Mouse (Mus musculus) left cerebral cortex, postnatal 4 days (tissue): Measurements from ENCODE around the gene Sgsm2. TPM values are rescaled to one million over a fixed set of nuclear protein-coding genes. Genes with fewer than 3 reads are reported as not detected.

Source experiments
- DNase-seq: peaks from one replicate; pipeline ENCODE4 v3.0.0-alpha.2; 2022
- intact Hi-C: fragments of 180-260 bp; cut with DNase I; formaldehyde crosslinking; loops from one replicate; pipeline ENCODE4 v1.15.1; 2025
- total RNA-seq, 2 experiments: library from RNA; stranded (reverse); gene quantifications; 2 replicates each; pipeline ENCODE4 v1.2.3; 2021

Sgsm2 gene
- total RNA-seq, 2 experiments from 2014 or later, result 65.3 to 72.8 TPM

DNA sequence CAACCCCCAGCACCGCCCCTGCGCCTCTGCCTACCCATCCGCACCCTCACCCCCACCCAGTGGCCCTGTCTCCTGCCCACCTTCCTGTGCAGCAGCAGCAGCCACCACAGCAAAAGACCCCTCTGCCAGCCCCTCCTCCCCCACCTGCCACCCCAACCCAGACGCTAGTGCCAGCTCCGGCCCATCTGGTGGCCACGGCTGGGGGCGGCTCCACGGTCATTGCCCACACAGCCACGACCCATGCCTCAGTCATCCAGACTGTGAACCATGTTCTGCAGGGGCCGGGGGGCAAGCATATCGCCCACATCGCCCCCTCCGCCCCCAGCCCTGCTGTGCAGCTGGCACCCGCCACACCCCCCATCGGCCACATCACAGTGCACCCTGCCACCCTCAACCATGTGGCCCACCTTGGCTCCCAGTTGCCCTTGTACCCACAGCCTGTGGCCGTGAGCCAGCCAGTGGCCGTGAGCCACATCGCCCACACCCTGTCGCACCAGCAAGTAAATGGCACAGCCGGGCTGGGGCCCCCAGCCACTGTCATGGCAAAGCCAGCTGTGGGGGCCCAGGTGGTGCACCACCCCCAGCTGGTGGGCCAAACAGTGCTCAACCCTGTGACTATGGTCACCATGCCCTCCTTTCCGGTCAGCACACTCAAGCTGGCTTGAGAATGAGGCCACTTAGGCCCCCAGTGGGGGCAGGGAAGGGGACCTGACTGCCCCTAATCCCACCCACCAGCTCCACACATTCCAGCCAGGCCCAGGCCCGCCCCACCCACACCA lies 54.0 kb downstream of the Sgsm2 start:
- intact Hi-C loops, result no loop called here
- peak; percentile 84 for DNase-seq

DNA sequence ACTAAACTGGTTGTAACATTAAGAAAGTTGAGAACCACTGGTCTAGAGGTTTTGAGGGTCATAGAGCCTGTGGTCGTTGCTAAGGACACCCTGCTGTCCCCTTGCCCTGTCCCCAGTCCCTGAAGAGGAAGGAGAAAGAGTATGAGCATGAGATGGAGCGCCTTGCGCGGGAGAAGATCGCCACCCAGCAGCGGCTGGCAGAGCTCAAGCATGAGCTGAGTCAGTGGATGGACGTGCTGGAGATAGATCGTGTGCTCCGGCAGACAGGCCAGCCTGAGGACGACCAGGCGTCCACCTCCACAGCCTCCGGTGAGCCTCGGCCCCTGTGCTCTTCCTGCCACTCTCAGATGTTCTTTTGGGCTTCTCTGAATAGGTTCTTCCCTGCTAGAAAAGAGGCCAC lies 54.8 kb downstream of the Sgsm2 start:
- no peak for DNase-seq
- intact Hi-C loops, result no loop called here

DNA sequence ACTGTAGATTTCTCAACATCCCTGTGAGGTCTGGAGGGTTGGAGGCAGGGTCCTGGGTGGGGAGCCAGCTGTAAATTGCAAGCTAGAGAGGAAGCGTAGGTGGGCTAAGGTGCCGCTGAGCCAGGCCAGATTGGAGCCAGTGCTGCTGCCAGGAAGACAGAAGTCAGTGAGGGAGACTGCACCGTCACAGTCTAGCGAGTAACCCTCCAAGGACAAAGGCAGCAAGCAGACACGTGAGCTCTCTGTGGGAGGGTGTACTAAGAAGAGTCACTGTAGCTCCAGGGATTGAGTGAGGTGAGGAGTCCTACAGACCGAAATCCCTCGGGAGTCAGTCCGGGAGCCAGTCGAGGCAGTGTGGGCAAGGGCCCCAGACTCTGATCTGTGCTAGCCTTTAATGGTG lies 55.5 kb downstream of the Sgsm2 start:
- DNase-seq, result no peak
- intact Hi-C loops, result no loop called here

DNA sequence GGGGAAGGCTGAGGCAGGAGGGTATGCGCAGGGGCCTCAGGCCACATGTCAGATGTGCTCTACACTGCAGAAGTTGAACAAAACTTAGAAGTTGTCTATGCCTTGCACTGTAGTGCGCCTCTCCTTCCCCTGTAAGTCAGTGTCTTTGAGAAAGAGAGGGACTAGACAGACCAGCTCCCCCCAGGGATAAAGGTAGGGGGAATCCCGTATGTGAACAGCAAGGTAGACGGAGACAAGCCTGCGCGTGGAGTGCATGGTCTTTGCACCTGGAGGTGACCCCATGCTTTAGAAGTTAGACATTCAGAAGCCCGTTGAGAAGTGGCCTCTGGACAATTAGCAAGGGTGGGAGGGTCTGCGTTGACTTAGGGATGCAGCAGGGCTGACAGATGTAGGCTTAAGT lies 56.1 kb downstream of the Sgsm2 start:
- no peak for DNase-seq
- intact Hi-C loops, result no loop called here

DNA sequence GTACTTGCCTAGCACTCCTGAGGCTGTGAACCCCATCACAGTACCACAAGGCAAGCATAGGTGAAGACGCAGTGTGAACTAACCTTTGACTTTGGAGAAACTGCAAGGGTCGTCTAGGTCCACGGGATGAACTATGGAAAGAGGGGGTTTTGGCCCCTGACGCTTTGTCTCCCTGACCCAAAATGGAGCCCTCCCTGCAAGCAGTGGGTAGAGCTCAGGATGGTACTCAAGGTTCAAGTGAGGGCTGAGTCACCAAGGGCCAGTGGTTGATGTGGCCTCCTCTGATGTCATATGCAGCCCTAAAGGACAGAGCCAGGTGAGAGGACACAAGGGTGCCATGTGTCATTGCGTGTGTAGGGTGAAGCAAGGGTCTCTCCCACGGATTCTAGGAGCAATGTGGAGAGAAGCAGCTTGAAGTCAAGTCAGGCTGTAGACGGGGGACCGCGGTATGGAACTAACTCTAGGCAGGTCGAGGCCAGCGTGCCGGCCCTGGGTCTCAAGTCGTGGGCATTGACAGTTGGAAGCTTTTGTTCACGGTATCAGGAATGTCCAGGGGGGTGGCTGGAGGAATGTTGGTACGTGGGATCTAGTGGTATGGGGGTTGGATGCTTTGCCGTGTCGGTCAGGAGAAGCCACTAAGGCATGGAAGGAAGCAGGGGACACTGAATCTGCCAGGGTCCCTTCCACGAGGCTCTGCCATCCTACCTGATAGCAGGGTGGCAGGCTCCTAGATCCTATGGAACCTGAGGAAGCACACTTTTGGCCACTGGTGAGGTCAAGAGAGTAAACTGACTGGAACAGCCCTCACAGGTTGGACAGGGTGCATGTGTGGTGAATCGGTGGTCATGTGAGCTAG lies 56.8 kb downstream of the Sgsm2 start:
- DNase-seq, result no peak
- intact Hi-C loops, result no loop called here

DNA sequence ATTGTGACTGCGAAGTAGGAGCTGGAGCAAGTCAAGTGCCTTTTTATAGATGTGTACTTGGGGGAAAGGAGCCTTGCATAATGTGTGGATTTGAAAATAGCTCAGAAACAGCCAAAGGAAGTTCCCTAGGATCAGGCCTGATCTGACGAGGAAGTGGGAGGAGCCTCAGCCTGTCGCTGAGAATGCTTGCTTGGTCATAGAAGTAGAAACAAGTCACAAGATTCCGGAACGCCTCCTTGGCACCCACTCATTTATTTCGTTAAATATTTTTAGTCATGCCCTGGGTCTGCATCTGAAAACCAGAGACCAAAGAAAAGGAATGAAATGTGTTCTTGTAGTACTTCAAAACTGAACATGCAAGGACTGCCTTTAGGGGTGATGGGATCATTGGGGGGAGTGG lies 57.9 kb downstream of the Sgsm2 start:
- no peak for DNase-seq
- intact Hi-C loops, result no loop called here

DNA sequence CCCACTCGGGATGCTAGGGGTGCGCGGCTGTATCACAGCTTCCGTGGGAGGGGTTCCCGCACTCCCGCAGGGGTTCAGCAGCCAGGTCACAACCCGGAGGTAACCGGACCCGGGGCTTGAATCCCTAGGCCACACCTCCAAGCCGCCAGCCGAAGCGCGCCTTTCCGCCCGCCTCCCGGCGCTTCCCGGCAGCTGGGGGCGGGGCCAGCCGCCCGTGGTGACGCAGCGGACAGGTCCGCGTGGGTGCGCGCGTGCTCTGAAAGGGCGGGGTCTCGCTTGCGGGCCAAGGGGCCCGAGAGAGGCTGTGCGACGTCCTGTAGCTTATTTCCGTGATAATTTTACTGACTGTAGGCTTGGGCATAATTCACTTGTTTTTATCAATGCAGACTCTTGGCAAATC lies 58.4 kb downstream of the Sgsm2 start:
- intact Hi-C loops, result no loop called here
- DNase-seq, result peak; percentile 85

DNA sequence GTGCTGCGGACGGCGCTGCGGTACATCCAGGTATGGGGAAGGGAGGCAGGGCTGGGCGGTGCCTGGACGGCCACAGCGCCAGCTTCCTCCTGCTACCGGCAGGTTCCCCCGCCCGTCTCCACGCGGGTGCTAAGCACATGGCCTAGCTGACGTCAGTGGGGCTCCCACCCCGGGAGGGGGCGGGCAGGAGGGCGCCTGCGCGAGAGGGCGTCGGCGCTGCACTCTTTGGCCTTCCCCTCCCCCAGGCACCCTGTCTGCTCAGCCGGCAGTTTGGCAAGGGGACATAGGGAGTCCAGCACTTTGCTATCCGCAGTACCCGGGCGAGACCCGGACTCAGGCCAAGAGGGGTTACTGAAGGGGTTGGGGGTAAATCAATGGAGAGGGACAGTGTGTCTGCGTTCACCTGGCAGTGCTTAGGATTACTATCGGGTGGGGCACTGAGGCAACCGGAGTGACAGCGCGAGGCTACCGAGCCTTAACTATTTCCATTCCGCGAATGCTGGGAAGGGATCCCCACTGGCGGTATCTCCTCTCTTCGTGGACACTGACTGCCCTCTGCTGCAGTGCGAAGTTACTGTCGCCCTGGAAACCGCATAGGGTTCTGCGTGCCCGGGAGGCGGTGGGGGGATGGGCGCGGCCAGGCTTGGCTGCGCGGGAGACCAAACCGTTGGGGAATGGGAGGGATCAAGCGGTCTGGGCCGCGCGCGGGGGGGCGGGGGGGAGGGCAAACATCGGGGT lies 59.0 kb downstream of the Sgsm2 start:
- peak; percentile 86 for DNase-seq
- intact Hi-C loops, result no loop called here

DNA sequence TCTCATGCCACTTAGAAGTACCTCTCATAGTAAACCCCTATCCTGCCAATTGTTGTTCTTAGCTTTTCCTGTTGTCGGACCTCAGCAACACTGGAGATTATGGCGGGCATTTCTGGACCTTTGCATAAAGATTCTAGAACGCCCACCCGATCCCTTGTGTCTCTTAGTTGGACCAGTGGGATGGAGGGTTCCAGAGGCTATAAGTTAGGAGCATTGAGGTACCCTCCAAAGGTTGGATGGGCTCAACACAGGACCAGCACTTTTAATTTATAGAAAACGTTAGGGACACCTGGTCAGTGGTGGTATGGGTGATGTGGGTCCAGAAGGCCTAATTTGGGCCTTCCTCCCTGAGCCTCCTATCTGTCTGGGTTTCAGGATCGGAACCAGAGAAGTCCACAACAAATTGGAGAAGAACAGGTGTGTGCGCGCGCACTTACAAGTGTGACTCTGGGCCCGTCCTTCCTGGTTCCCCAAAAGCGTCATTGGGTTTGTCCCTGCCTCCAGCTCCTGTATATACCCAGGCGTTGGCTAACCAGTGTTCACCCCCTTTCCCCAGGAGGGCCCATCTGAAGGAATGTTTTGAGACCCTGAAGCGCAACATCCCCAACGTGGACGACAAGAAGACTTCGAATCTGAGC lies 59.7 kb downstream of the Sgsm2 start:
- DNase-seq, result no peak
- intact Hi-C loops, result no loop called here

DNA sequence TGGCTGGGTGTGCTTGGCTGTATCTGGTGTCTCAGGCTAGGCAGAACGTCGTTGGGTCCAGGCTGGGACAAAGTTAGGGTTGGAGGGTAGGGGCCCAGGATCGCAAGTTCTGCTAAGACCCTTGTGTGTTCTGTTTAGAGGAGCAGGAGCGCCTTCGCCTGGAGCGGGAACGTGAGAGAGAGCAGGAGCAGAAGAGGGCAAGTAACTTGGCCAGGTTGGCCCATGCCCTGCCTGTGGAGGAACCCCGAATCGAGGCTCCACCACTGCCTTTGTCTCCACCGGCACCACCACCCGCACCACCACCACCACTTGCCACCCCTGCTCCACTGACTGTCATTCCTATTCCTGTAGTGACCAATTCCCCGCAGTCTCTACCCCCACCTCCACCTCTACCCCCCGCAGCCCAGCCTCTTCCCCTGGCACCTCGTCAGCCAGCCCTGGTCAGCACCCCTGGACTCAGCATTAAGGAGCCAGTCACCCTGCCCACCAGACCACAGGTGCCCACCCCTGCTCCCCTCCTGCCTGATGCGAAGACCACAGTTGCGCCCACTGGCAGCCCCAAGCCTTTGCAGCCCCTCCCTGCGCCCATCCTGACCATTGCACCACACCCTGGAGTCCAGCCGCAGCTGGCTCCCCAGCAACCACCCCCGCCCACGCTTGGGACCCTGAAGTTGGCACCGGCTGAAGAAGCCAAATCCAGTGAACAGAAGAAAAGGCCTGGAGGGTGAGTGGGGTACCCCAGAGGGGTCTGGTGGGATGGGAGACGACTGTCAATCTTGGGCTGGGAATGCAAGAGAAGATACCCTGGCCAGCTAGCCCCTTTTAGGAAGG lies 60.4 kb downstream of the Sgsm2 start:
- no peak for DNase-seq
- intact Hi-C loops, result no loop called here

DNA sequence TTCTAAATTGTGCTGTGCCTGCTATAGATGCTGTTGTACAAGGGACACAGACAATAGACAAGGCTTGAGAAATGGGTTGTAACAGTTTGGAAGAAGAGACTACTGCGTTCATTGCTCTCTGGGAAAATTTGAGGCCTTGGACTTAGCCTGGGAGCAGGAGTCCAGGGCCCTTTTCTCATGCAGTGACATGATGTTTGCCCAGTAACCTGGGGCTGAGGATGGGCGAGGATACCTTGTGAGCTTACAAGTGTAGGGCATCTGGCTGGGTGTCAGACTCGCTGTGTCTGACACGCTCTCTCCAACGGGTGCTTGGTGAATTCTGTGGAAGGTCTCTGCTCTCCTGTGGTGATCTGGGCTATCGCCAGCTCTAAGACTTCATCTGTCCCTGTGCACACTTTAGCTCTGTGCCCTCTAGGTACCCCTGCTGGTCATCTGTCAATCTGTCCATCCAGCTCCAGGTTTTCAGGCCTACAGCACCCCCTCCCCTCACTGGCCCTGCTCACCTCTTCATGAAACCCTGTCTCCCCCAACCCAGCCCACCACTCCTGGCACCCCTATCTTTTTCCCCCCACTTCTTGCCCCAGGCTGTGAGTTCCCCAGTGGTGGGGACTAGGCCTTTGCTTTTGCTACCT lies 61.2 kb downstream of the Sgsm2 start:
- DNase-seq, result no peak
- intact Hi-C loops, result no loop called here

DNA sequence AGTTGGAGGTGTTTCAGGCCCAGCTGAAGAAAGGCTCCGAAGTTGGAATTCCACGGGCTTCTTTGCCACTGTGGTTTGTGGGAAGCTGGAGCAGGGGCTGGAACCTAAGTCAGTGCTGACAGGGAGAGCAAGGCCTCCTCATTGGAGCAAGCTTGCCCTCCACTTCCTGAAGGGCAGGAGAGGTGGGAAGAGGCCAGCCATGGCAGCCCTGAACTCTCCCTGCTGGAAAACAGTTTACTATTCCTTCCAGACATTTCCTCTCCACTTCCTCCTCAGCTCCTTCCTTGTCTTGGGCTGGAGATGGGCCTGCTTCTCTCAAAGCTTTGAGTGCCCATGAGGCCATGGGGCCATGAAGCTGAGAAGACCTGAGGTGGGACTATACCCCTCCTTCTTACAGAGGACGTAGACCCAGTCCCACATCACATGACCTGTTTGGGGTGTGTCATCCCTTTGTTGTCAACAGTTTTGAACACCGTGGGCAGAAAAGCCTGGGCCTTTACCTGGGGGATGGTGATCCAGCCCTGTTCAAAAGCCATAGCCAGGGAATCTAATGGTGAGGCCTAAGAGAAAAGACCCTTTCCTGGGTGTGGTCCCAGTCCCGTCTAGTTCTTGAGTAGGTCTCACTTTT lies 62.1 kb downstream of the Sgsm2 start:
- DNase-seq, result no peak
- intact Hi-C loops, result no loop called here

DNA sequence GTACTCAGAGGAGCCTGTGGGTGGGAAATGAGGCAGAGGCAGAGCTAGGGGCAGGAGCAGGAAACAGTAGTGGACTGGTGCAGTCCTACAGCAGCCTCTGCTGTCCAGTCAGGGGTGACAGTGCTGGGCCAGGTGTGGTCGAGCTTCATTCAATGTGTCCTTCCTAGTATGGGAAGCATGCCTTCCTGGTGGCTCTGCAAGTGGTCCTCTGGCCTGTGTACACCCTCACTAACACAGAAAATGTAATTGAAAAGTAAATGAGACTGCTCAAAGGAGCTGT lies 62.6 kb downstream of the Sgsm2 start:
- intact Hi-C loops, result no loop called here
- DNase-seq, result no peak

DNA sequence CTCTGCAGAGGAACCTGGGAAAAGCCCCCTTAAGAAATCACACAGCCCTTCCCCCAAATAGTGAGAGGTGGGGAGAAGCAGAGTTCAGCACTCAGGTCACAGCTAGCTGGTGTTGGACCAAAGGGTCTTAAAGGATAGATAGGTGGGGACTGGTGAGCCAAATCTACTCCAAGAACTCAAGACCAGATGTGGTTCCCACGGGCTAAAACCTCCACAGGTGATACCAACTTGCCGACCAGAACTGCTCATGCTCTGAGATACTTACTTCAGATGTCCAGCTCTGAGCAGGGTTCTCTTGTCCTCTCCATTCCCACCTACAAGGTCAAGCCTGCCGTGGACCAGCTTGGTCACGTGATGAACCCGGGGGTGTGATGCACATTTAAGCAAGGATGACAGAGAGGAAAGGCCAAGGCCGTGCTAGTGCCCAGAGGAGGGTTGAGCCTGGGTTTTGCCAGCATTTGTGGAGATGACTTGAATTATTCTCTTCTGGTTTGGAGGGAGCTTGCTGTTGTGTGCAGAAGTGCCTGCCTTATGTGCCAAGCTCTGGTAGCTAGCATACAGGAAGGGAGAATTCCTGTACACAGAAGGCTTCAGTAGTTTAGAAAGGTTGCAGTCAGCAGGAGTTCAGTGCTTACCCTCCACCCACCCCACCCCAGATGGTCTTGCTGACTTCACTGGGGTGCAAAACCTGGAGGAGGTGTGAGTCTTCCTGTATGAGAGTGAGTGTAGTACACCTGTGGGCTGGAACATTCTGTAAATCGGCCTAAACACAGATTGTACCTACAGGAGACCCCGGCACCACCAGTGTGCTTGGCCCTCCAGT lies 63.1 kb downstream of the Sgsm2 start:
- no peak for DNase-seq
- intact Hi-C loops, result no loop called here

DNA sequence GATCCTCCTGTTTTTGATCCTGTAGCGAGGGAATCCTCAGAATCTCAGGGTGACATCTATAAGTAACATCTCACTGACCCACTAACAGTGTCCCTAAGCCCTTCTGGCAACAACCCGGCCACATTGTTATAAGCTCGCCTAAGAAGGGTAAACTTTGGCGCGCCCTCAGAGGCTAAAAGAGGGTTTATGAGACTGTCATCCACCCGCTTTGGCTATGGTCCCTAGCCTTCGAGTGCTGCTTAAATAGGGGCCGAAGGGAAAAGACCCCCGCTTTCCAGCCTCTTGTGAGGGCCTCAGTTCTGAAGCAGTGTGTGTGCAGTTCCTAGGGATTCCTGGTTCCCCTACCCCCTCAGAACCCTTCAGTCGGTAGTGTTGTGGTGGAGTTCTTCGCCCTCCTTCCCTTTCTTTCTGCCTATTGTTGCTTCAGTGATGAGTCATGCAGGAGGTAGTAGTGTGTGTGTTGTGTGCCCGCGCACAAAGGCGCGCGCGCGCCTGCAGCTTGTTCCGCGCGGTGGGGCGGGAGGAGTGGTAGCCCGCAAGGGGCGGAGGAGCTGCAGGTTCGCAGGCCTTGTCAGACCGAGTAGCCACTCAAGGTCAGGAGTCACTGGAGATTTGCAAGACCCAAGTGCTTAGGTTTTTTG lies 64.2 kb downstream of the Sgsm2 start:
- intact Hi-C loops, result no loop called here
- peak; percentile 59 for DNase-seq

DNA sequence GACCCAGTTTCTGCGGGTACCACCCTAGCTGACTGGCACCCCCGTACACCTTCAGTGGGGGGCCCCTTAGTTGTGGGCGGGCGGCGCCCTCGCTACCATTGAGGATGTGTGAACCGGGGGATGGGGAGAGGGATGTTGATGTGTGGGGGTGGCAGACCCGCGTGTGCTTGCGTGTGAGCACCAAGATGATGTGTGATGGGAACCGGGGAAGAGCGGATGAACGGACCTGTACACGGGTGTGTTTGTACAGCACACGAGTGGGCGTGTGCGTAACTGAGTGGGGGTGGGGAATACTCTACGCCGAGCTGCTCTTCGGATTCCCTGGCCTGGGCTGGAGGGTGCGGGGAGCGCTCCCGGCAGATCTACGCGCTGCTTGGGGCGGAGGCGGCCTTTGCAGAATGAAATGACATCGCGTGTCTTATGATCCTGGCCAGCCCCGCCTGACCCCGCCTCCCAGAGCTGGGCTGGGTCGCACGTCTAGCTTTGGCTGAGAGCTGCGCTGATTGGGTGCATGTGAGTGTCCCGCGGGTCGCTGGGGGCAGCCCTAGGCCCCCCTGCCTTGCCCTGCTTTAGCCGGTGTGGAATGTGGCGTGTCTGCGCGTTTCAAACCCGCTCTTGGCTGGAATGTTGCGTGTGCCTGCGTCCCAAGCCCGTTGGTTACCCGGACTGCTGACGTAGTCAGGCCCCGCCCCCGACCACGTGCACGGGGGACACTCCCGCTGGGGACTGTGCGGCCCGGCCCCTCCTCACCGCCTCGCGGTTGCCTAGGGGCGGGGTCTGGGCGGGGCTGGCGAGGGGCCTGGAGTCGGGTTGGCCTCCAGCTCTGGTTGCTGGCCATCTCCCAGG lies 65.0 kb downstream of the Sgsm2 start:
- intact Hi-C loops, result no loop called here
- peak; percentile 100 for DNase-seq

DNA sequence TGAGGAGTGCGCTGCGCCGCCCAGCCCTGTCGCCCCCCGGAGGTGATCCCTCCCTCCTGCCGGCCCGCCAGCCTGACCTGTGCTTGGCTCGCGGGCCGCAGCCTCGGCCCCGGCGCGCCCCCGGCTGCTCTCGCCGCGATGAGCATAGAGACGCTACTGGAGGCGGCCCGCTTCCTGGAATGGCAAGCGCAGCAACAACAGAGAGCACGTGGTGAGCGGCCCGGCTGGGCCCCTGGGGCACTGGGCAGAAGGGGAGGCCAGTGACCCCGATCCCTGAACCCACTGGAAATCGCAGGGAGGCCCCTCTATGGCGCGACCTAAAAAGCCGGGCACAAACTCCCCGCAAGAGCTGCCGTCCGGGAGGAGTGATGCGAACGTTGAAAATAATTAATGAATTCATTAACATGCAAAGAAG lies 65.7 kb downstream of the Sgsm2 start:
- DNase-seq, result peak; percentile 60
- intact Hi-C loops, result no loop called here
